Mouse (Mus musculus) heart, embryonic 10.5 days (tissue): ENCODE measurements at regions not wholly inside any gene's neighbourhood (a gene's known extent, or its start where the extent isn't known, plus 50 kb on each side); places are given as distances from the start of the nearest gene placed in this dataset.

Source experiments
- DNase-seq: peaks from one replicate; pipeline ENCODE4 v3.0.0-alpha.2; 2017; ENCODE audit warnings: low spot score
- H3K27ac ChIP-seq: fragments of 300-500 bp; sonication (generic); 2 replicates; pipeline ENCODE4 v1.5.1; 2016; ENCODE audit warnings: mild to moderate bottlenecking
- H3K27me3 ChIP-seq: fragments of 300-500 bp; sonication (generic); 2 replicates; pipeline ENCODE4 v1.6.1; 2016; ENCODE audit warnings: mild to moderate bottlenecking; ENCODE audit not compliant: poor library complexity, insufficient read depth, severe bottlenecking
- H3K36me3 ChIP-seq: fragments of 300-500 bp; sonication (generic); 2 replicates; pipeline ENCODE4 v1.6.1; 2016; ENCODE audit warnings: mild to moderate bottlenecking, moderate library complexity
- H3K4me1 ChIP-seq: fragments of 300-500 bp; sonication (generic); 2 replicates; pipeline ENCODE4 v1.6.1; 2016; ENCODE audit warnings: mild to moderate bottlenecking
- H3K4me3 ChIP-seq: fragments of 300-500 bp; sonication (generic); 2 replicates; pipeline ENCODE4 v1.5.1; 2016; ENCODE audit warnings: mild to moderate bottlenecking, moderate library complexity
- H3K9me3 ChIP-seq: fragments of 300-500 bp; sonication (generic); 2 replicates; pipeline ENCODE4 v1.6.1; 2016; ENCODE audit warnings: mild to moderate bottlenecking, moderate library complexity
- WGBS: fragments of 180-500 bp; shearing (Covaris S2); methylation state at CpG from one replicate; pipeline ENCODE4 v1.1.7; 2016; 5-methylcytosine and 5-hydroxymethylcytosine counted together

DNA sequence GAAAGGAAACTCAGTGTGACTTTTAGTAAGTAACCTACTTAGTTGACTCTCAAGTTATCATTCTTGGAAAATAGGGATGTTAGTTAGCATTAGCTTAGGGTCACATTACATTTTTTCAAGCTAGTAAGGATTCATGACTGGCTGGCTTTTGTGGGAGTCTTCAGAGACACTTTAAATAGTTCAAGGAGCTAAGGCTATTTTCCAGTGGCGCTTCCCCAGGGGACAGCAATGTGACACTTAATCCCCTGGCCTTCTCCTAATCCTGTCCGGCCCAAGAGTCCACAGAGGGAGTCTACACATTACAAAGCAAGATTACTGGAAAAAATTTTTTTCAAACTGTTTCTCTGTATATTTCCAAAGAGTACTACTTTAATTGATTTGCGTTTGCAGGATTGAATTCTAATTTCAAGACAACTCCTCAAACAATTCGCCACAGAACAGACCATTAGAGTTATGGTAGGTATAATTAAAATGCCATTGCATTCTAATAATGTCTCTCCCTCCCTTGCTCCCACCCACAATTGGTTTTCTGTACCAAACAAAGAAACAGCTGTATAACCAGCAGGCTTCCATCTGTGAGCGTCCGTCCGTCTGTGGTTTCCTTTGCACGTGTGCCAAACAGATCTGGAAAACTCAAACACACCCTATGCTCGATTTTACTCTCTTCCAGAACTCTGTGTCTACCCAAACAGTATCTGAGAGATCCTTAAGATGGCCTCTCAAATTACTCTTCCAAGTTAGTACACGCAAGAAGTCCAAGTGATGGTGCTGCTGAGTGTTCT is 341.1 kb upstream of the Cd180 start:
- peaks cover 5% of the 10 kb centered on the region; the same call in 1 of the 2 replicates for H3K4me1 ChIP-seq
- H3K9me3 ChIP-seq: no peaks in the 10 kb centered on the region
- H3K36me3 ChIP-seq: no peaks in the 10 kb centered on the region
- H3K27me3 ChIP-seq: no peaks in the 10 kb centered on the region
- H3K27ac ChIP-seq: no peak overlapping the region
- no peak for DNase-seq
- 84% methylated on average over 10 of the region's 10 CpGs for WGBS
- no peak overlapping the region for H3K4me3 ChIP-seq

DNA sequence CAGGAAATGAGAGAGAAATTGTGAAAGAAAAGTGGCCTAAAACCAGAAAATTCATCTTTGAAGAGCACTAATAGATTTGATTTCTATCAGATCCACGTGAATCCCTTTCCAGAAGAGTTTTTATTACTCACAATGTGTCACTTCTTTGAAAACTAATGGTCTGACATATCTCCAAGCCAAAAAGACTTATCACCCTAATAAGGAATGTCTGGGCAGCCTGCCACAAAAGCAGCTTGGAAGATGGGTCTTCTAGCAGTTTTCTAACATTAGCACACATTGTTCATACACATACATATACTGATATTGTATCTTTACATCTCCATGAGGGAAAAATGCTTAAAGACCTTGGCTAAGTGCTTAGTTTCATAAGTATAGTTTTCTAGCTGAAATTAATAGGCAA is 337.8 kb upstream of the Cd180 start:
- Histone ChIP-seq H3K9me3 (no peaks in the 10 kb centered on the region), H3K4me3 (no peak overlapping the region), H3K27ac (no peak overlapping the region), H3K4me1 (no peaks in the 10 kb centered on the region), H3K36me3 (no peaks in the 10 kb centered on the region), H3K27me3 (no peaks in the 10 kb centered on the region)
- 48% methylated on average over 1 of the region's 1 CpGs for WGBS
- no peak for DNase-seq

DNA sequence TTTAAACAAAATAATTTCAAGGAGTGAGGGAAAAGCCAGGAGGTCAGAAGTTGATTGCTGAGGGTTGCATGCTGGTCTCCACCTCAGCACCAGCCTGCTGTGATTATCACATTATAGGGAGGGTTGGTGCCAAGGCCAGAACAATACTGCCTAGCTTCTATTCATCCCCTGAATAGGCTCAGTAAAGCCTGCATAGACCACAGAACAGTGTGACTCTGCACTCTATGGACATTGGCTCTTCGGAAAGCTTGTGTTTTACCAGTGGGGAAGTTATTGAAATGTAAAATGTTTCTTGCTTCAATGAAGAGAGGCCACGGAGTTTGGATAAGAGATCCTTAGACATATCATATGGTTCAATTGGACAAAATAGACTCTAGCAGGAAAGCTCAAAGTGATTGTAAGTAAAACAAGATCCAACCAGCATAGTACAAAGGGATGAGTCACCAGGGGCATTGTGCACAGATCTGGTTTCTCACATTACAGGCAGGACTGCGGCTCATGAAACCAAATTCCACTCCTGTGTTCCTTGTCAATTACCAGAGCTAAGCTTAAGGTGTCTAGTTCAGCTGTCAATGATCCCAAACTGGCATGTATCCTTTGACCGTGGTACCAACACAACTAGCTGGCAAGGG is 320.8 kb upstream of the Cd180 start:
- H3K36me3 ChIP-seq: no peaks in the 10 kb centered on the region
- no peak overlapping the region for H3K4me3 ChIP-seq
- no peaks in the 10 kb centered on the region for H3K27me3 ChIP-seq
- H3K27ac ChIP-seq: no peak overlapping the region
- no peak for DNase-seq
- H3K9me3 ChIP-seq: no peaks in the 10 kb centered on the region
- WGBS: 80% methylated on average over 4 of the region's 4 CpGs
- H3K4me1 ChIP-seq: no peaks in the 10 kb centered on the region

DNA sequence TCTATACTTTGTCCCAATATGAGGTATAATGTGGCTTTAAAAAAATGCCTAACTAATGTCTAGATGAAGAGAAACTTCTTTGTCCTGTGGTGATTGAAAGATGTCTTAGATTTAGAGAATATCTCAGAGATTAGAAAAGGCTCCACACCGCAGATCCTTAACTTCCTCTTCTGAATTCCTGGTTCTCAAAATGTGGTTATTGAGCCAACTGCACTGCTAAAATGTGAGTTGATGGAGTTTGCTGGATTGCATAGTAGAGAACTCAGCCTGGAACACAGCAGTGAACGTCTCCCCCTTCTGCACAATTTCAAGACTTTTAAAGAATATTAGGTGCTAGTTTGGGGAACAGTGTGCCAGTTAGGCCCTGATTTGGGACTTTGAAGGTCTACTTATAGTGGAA is 312.7 kb upstream of the Cd180 start:
- Histone ChIP-seq H3K9me3 (no peaks in the 10 kb centered on the region), H3K27ac (no peak overlapping the region), H3K36me3 (no peaks in the 10 kb centered on the region), H3K27me3 (no peaks in the 10 kb centered on the region), H3K4me1 (no peaks in the 10 kb centered on the region), H3K4me3 (no peak overlapping the region)
- 80% methylated on average over 2 of the region's 2 CpGs for WGBS
- no peak for DNase-seq

DNA sequence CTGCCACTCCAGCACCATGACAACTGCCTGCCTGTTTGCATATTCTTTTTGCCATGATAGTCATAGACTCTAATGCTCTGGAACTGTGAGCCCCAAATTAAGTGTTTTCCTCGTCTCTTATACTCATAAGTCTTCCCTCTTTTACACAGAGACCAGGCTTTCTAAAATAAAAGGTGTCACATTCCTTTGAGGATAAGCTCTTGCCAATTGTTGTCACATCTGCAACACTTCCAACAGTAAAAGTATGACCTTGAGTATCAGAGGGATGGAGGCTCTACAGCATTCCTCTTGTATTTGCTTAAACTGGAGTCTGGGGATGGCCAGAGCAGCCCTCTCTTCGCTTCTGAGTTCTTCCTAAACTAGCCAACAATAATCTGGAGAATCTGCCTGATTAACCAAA is 301.4 kb upstream of the Cd180 start:
- 58% methylated on average over 2 of the region's 2 CpGs for WGBS
- no peaks in the 10 kb centered on the region for H3K27me3 ChIP-seq
- H3K4me3 ChIP-seq: no peak overlapping the region
- H3K4me1 ChIP-seq: peaks cover 4% of the 10 kb centered on the region; the same call in 1 of the 2 replicates
- H3K9me3 ChIP-seq: no peaks in the 10 kb centered on the region
- no peak overlapping the region for H3K27ac ChIP-seq
- DNase-seq: no peak
- no peaks in the 10 kb centered on the region for H3K36me3 ChIP-seq

DNA sequence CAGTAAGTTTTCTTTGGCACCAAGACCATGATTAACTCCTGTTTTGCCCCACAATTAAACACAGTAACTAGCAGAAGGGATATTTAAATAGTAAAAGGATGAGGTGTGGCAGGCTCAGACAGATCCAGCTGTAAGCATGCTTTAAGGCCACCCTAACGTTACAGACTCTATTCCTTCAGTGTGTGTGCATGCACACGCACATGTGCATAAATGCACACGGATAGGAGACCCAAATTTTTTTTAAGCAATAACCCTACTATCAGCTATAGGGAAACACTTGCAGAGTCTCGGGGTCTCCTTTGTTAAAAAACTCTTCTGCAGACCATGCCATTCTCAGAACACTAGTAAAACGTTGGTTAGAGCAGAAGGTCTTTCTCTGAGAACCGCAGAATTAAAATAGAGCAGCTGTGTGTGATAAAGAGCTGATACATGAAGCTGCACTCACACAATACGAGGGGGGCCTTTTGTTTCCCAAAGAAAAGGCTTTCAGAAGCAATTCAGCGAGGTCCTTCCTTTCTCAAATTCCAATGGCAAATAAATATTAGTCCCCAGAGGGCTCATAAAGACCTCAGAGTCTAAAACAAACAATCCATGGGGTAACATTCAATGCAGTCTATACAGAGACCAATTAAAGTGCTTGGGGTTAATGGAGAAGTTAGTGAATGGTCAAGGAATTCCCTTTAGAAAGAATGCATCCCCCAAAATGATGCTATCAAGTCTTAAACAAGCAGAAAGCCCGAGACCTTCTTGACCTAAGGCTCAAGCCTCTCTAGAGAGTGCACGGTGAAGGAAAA is 300.3 kb upstream of the Cd180 start:
- no peak for DNase-seq
- WGBS: 65% methylated on average over 10 of the region's 10 CpGs
- Histone ChIP-seq H3K4me1 (peaks cover 4% of the 10 kb centered on the region; the same call in 1 of the 2 replicates), H3K36me3 (no peaks in the 10 kb centered on the region), H3K27me3 (no peaks in the 10 kb centered on the region), H3K4me3 (no peak overlapping the region), H3K9me3 (no peaks in the 10 kb centered on the region), H3K27ac (no peak overlapping the region)

DNA sequence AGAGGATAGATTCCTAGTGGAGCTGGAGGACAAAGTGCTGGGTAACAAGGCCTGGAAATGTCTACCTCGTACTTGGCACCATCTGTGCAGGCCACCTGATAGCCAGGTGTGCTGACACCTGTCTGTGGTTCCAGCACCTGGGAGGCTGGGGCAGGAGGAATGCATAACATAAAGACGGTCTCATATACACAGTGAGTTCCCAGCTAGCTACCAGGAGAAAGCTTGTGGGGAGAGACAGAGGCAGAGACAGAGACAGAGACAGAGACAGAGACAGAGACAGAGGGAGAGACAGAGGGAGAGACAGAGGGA is 299.7 kb upstream of the Cd180 start:
- Histone ChIP-seq H3K9me3 (no peaks in the 10 kb centered on the region), H3K27me3 (no peaks in the 10 kb centered on the region), H3K27ac (no peak overlapping the region), H3K4me1 (peaks cover 4% of the 10 kb centered on the region; the same call in 1 of the 2 replicates), H3K4me3 (no peak overlapping the region), H3K36me3 (no peaks in the 10 kb centered on the region)
- no peak for DNase-seq
- WGBS: 69% methylated on average over 2 of the region's 2 CpGs

DNA sequence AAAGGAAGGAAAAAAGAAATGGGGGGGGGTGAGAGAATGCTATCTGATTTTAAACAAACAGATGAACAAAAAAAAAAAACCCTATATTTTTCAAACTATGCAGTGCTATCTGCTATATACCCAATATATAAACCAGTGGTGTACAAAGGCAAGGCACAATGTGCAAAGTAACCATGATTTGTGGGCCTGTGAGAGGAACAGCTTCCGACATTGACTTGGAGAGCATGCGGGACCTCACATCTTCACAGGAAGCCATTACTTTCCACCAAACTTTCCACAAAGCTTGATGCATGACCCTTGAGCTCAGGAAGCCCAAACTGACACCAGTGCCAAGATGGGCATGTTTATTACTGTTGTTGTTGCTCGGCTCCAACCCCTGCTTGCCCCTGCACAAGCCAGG is 299.3 kb upstream of the Cd180 start:
- Histone ChIP-seq H3K36me3 (no peaks in the 10 kb centered on the region), H3K4me1 (peaks cover 4% of the 10 kb centered on the region; the same call in 1 of the 2 replicates), H3K27me3 (no peaks in the 10 kb centered on the region), H3K27ac (no peak overlapping the region), H3K9me3 (no peaks in the 10 kb centered on the region), H3K4me3 (no peak overlapping the region)
- DNase-seq: no peak
- 87% methylated on average over 3 of the region's 3 CpGs for WGBS

DNA sequence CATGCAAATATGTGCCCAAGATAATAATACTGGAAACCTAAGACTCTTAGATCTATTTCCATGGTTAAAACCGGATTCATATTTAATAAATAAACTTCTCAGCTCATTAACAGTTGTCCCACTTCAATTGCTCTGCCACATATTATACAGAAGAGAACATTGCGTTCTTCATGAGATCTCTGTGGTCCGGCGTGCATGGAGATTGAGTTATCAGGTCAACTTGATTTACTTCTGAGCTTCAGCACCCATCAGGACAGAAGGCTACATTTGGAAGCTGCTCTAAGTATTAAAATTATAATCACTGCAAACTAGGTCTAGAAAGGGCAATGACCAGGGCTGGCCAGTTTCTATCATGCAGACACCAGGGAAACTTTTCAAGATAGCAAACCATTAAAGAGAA is 295.9 kb upstream of the Cd180 start:
- H3K27ac ChIP-seq: no peak overlapping the region
- 87% methylated on average over 4 of the region's 4 CpGs for WGBS

DNA sequence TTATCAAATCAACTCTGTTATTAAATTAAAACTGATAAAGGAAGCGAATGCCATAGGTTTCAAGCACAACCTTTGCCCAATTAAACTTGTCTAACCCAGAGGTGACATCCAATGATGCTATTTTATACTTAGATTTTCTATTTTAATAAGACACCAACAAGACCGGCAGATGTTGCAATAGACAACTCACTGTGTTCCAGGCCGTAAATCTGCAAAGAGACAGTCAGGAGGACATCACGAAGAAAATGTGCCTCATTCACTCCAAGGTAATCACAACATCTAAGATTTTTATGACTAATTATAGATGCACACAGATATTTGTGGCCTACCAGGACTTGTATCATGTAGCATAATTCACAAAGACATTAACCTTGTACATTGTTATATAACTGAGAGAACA is 281.5 kb upstream of the Cd180 start:
- 88% methylated on average over 4 of the region's 4 CpGs for WGBS
- no peak for DNase-seq
- H3K9me3 ChIP-seq: no peaks in the 10 kb centered on the region
- H3K4me1 ChIP-seq: no peaks in the 10 kb centered on the region
- no peaks in the 10 kb centered on the region for H3K36me3 ChIP-seq
- H3K27me3 ChIP-seq: no peaks in the 10 kb centered on the region
- H3K4me3 ChIP-seq: no peak overlapping the region
- H3K27ac ChIP-seq: no peak overlapping the region

More for the DNA sequence above, 295.9 kb upstream of the Cd180 start:
- H3K4me1 ChIP-seq: peaks cover 4% of the 10 kb centered on the region; the same call in 1 of the 2 replicates
- H3K4me3 ChIP-seq: no peak overlapping the region
- H3K9me3 ChIP-seq: no peaks in the 10 kb centered on the region
- H3K27me3 ChIP-seq: no peaks in the 10 kb centered on the region
- H3K36me3 ChIP-seq: no peaks in the 10 kb centered on the region
- DNase-seq: no peak

DNA sequence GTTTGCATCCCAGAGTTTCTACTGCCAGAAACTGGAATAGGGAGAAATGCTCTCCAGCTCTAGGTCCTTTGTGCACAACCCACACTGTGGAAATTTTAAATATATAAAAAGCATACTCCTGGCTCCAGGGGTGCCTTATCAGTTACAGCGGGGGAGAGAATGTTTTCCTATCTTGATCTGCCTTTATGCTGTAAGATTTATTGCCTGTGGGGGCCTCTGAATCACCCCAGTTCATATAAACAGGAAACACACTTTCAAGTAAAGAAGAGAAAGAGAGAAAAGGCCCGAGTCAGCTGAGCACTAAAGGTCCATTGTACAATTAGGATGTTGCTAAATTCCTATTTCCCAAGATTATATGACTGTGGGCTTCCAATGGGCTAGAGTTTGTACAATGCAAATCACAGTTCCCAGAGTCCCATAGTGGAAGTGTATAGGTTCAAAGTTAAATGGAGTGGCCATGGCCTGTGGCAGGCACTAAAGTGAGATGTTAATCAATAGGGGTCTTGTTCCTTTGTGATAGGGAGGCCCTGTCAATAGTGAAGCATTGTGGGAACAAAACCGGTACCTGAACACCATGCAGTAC is 258.9 kb upstream of the Cd180 start:
- no peak for DNase-seq
- H3K27me3 ChIP-seq: no peaks in the 10 kb centered on the region
- whole genome bisulfite sequencing: 55% methylated on average over 3 of the region's 3 CpGs

DNA sequence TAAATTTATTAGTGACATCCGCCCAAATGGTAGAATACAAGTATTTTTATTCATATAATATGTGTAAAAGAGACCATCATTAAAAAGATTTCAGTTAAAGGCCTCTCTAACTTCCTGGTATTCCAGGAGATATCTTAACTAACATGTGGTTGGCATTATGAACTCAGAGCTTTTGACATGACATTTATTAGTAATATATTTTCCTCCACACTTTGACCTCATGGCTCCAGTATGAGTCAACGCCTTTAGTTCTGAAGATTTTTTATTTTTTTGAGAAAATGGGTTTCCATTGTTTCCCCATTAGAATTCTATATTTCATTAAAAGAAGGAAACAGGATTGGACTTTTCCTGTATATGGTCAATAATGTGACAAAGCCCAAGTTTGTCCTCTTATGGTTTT is 250.7 kb upstream of the Cd180 start:
- Histone ChIP-seq H3K27ac (no peak overlapping the region), H3K9me3 (no peaks in the 10 kb centered on the region), H3K27me3 (no peaks in the 10 kb centered on the region), H3K36me3 (no peaks in the 10 kb centered on the region), H3K4me3 (no peak overlapping the region), H3K4me1 (no peaks in the 10 kb centered on the region)
- no peak for DNase-seq
- WGBS: 77% methylated on average over 2 of the region's 2 CpGs

More for the DNA sequence above, 258.9 kb upstream of the Cd180 start:
- no peaks in the 10 kb centered on the region for H3K9me3 ChIP-seq
- H3K36me3 ChIP-seq: no peaks in the 10 kb centered on the region
- H3K4me3 ChIP-seq: no peak overlapping the region
- no peaks in the 10 kb centered on the region for H3K4me1 ChIP-seq
- H3K27ac ChIP-seq: no peak overlapping the region

DNA sequence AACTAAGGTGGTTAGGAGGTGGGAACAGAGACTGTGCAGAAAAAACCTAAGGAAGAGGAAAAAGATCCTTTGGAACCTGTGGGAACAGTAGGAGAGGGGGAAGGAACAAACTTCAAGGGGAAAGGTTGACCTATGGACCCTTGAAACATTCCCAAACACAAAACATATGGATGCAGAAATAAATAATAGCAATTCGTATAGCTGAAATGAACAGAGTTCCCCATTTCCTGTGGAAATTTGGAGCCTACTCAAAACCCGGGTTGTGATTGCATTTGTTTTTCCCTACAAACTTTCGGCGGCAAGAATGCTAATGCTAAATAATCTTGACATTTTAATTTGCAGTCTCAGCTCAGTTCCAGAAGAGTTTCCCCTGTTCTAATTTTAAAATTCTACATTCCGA is 246.0 kb upstream of the Cd180 start:
- no peak overlapping the region for H3K4me3 ChIP-seq
- no peaks in the 10 kb centered on the region for H3K36me3 ChIP-seq
- no peaks in the 10 kb centered on the region for H3K9me3 ChIP-seq
- no peak for DNase-seq
- H3K27ac ChIP-seq: no peak overlapping the region
- 80% methylated on average over 5 of the region's 5 CpGs for WGBS
- H3K27me3 ChIP-seq: no peaks in the 10 kb centered on the region
- no peaks in the 10 kb centered on the region for H3K4me1 ChIP-seq
